Mouse (Mus musculus): ENCODE measurements around the gene Foxk2. TPM values are rescaled to one million over a fixed set of nuclear protein-coding genes. Genes with fewer than 3 reads are reported as not detected.
A peak's percentile ranks its signal among the peaks of the same experiment; 100 is the strongest.

Foxk2 gene
- polyA plus RNA-seq, 1 experiment from 2014 or later = 11.6 TPM

- Histone ChIP-seq H3K9ac (replicated peaks; ENCODE audit: low read depth, low read length) (no peak overlapping the region), H3K36me3 (ENCODE audit: control insufficient read depth, insufficient read depth, low read length) (peaks cover 89% of the 10 kb centered on the region), H3K4me1 (ENCODE audit: control insufficient read depth, insufficient read depth, low read length) (no peaks in the 10 kb centered on the region), H3K4me3 (ENCODE audit: low read depth, low read length) (no peak overlapping the region), H3K4me2 (replicated peaks; ENCODE audit: low read depth, low read length) (no peak overlapping the region), H3K9me3 (ENCODE audit: control insufficient read depth, low read depth, low read length) (no peaks in the 10 kb centered on the region), H3K27me3 (ENCODE audit: control insufficient read depth, insufficient read depth, low read length) (no peaks in the 10 kb centered on the region), H3K27ac (ENCODE audit: low read length) (no peak overlapping the region)
- ATAC-seq (ENCODE audit: insufficient number of reproducible peaks, insufficient read depth, low FRiP score, low read depth) = no peak
- WGBS = 91% methylated on average over 8 of the region's 8 CpGs
Measured at GRCm38 (mm10) chr11:121250196-121250595, 9.6 kb upstream of the Foxk2 start.

- under 1% methylated on average over 44 of the region's 60 CpGs for whole genome bisulfite sequencing
- H3K4me2 ChIP-seq (replicated peaks; ENCODE audit: low read depth, low read length) = peak overlapping the region; percentile 78
- H3K9me3 ChIP-seq (ENCODE audit: control insufficient read depth, low read depth, low read length) = no peaks in the 10 kb centered on the region
- no peak for ATAC-seq (ENCODE audit: insufficient number of reproducible peaks, insufficient read depth, low FRiP score, low read depth)
- peak overlapping the region; percentile 99 for H3K4me3 ChIP-seq (ENCODE audit: low read depth, low read length)
- peaks cover 14% of the 10 kb centered on the region; the same call in 1 of the 2 replicates for H3K36me3 ChIP-seq (ENCODE audit: control insufficient read depth, insufficient read depth, low read length)
- peak overlapping the region; percentile 93 for H3K9ac ChIP-seq (replicated peaks; ENCODE audit: low read depth, low read length)
- H3K27me3 ChIP-seq (ENCODE audit: control insufficient read depth, insufficient read depth, low read length) = no peaks in the 10 kb centered on the region
- H3K4me1 ChIP-seq (ENCODE audit: control insufficient read depth, insufficient read depth, low read length) = peaks cover 13% of the 10 kb centered on the region; the same call in 1 of the 2 replicates
- H3K27ac ChIP-seq (ENCODE audit: low read length) = peak overlapping the region; percentile 58; the same call in 1 of the 2 replicates
Measured at GRCm38 (mm10) chr11:121260211-121260906, 569 bp downstream of the Foxk2 start.

- no peak overlapping the region for H3K27ac ChIP-seq (ENCODE audit: low read length)
- WGBS = 52% methylated on average over 2 of the region's 2 CpGs
- no peak for ATAC-seq (ENCODE audit: insufficient number of reproducible peaks, insufficient read depth, low FRiP score, low read depth)
Measured at GRCm38 (mm10) chr11:121261074-121261473, 1.3 kb downstream of the Foxk2 start.

GRCm38 (mm10) chr11:121277516-121277915 is 17.7 kb downstream of the Foxk2 start:
- ATAC-seq (ENCODE audit: insufficient number of reproducible peaks, insufficient read depth, low FRiP score, low read depth) = no peak
- Histone ChIP-seq H3K36me3 (ENCODE audit: control insufficient read depth, insufficient read depth, low read length) (no peaks in the 10 kb centered on the region; the same call in 1 of the 2 replicates), H3K4me1 (ENCODE audit: control insufficient read depth, insufficient read depth, low read length) (no peaks in the 10 kb centered on the region), H3K27ac (ENCODE audit: low read length) (no peak overlapping the region), H3K9me3 (ENCODE audit: control insufficient read depth, low read depth, low read length) (no peaks in the 10 kb centered on the region), H3K9ac (replicated peaks; ENCODE audit: low read depth, low read length) (no peak overlapping the region), H3K4me3 (ENCODE audit: low read depth, low read length) (no peak overlapping the region), H3K4me2 (replicated peaks; ENCODE audit: low read depth, low read length) (no peak overlapping the region), H3K27me3 (ENCODE audit: control insufficient read depth, insufficient read depth, low read length) (no peaks in the 10 kb centered on the region)
- 93% methylated on average over 8 of the region's 8 CpGs for WGBS

More at GRCm38 (mm10) chr11:121261074-121261473, 1.3 kb downstream of the Foxk2 start:
- Histone ChIP-seq H3K4me3 (ENCODE audit: low read depth, low read length) (peak overlapping the region; percentile 99), H3K4me1 (ENCODE audit: control insufficient read depth, insufficient read depth, low read length) (peaks cover 13% of the 10 kb centered on the region; the same call in 1 of the 2 replicates), H3K27me3 (ENCODE audit: control insufficient read depth, insufficient read depth, low read length) (no peaks in the 10 kb centered on the region), H3K36me3 (ENCODE audit: control insufficient read depth, insufficient read depth, low read length) (peaks cover 12% of the 10 kb centered on the region; the same call in 1 of the 2 replicates), H3K9me3 (ENCODE audit: control insufficient read depth, low read depth, low read length) (no peaks in the 10 kb centered on the region), H3K4me2 (replicated peaks; ENCODE audit: low read depth, low read length) (peak overlapping the region; percentile 78), H3K9ac (replicated peaks; ENCODE audit: low read depth, low read length) (peak overlapping the region; percentile 93)

GRCm38 (mm10) chr11:121278011-121278410 is 18.2 kb downstream of the Foxk2 start:
- no peaks in the 10 kb centered on the region for H3K27me3 ChIP-seq (ENCODE audit: control insufficient read depth, insufficient read depth, low read length)
- WGBS = 84% methylated on average over 3 of the region's 3 CpGs
- H3K4me3 ChIP-seq (ENCODE audit: low read depth, low read length) = no peak overlapping the region
- no peaks in the 10 kb centered on the region for H3K9me3 ChIP-seq (ENCODE audit: control insufficient read depth, low read depth, low read length)
- no peak overlapping the region for H3K27ac ChIP-seq (ENCODE audit: low read length)
- no peaks in the 10 kb centered on the region for H3K4me1 ChIP-seq (ENCODE audit: control insufficient read depth, insufficient read depth, low read length)
- ATAC-seq (ENCODE audit: insufficient number of reproducible peaks, insufficient read depth, low FRiP score, low read depth) = no peak
- no peak overlapping the region for H3K9ac ChIP-seq (replicated peaks; ENCODE audit: low read depth, low read length)
- no peak overlapping the region for H3K4me2 ChIP-seq (replicated peaks; ENCODE audit: low read depth, low read length)
- no peaks in the 10 kb centered on the region; the same call in none of the 2 replicates for H3K36me3 ChIP-seq (ENCODE audit: control insufficient read depth, insufficient read depth, low read length)

- peak; percentile 46 for ATAC-seq (ENCODE audit: insufficient number of reproducible peaks, insufficient read depth, low FRiP score, low read depth)
- no peak overlapping the region for H3K9ac ChIP-seq (replicated peaks; ENCODE audit: low read depth, low read length)
- no peaks in the 10 kb centered on the region for H3K9me3 ChIP-seq (ENCODE audit: control insufficient read depth, low read depth, low read length)
- H3K36me3 ChIP-seq (ENCODE audit: control insufficient read depth, insufficient read depth, low read length) = peaks cover 19% of the 10 kb centered on the region
- H3K4me3 ChIP-seq (ENCODE audit: low read depth, low read length) = no peak overlapping the region
- 75% methylated on average over 6 of the region's 6 CpGs for WGBS
- no peaks in the 10 kb centered on the region for H3K4me1 ChIP-seq (ENCODE audit: control insufficient read depth, insufficient read depth, low read length)
- H3K27ac ChIP-seq (ENCODE audit: low read length) = peak overlapping the region; percentile 6; the same call in 1 of the 2 replicates
- no peaks in the 10 kb centered on the region for H3K27me3 ChIP-seq (ENCODE audit: control insufficient read depth, insufficient read depth, low read length)
- no peak overlapping the region for H3K4me2 ChIP-seq (replicated peaks; ENCODE audit: low read depth, low read length)
Measured at GRCm38 (mm10) chr11:121282911-121283310, 23.1 kb downstream of the Foxk2 start.

GRCm38 (mm10) chr11:121289859-121290258 is 30.1 kb downstream of the Foxk2 start:
- Histone ChIP-seq H3K4me1 (ENCODE audit: control insufficient read depth, insufficient read depth, low read length) (no peaks in the 10 kb centered on the region), H3K27me3 (ENCODE audit: control insufficient read depth, insufficient read depth, low read length) (no peaks in the 10 kb centered on the region), H3K9ac (replicated peaks; ENCODE audit: low read depth, low read length) (no peak overlapping the region), H3K4me2 (replicated peaks; ENCODE audit: low read depth, low read length) (no peak overlapping the region), H3K27ac (ENCODE audit: low read length) (no peak overlapping the region), H3K4me3 (ENCODE audit: low read depth, low read length) (no peak overlapping the region), H3K36me3 (ENCODE audit: control insufficient read depth, insufficient read depth, low read length) (peaks cover 61% of the 10 kb centered on the region), H3K9me3 (ENCODE audit: control insufficient read depth, low read depth, low read length) (no peaks in the 10 kb centered on the region)
- no peak for ATAC-seq (ENCODE audit: insufficient number of reproducible peaks, insufficient read depth, low FRiP score, low read depth)
- WGBS = 91% methylated on average over 3 of the region's 3 CpGs

GRCm38 (mm10) chr11:121294771-121295170 is 35.0 kb downstream of the Foxk2 start:
- Histone ChIP-seq H3K4me2 (replicated peaks; ENCODE audit: low read depth, low read length) (no peak overlapping the region), H3K36me3 (ENCODE audit: control insufficient read depth, insufficient read depth, low read length) (peaks cover 51% of the 10 kb centered on the region), H3K4me3 (ENCODE audit: low read depth, low read length) (no peak overlapping the region), H3K4me1 (ENCODE audit: control insufficient read depth, insufficient read depth, low read length) (no peaks in the 10 kb centered on the region), H3K27ac (ENCODE audit: low read length) (no peak overlapping the region), H3K27me3 (ENCODE audit: control insufficient read depth, insufficient read depth, low read length) (no peaks in the 10 kb centered on the region), H3K9ac (replicated peaks; ENCODE audit: low read depth, low read length) (no peak overlapping the region), H3K9me3 (ENCODE audit: control insufficient read depth, low read depth, low read length) (no peaks in the 10 kb centered on the region)
- 94% methylated on average over 5 of the region's 5 CpGs for WGBS
- no peak for ATAC-seq (ENCODE audit: insufficient number of reproducible peaks, insufficient read depth, low FRiP score, low read depth)

All from stomach, embryonic 14.5 days (tissue).